Mouse (Mus musculus): ENCODE results near the gene St5. TPM values are rescaled to one million over a fixed set of nuclear protein-coding genes. Genes with fewer than 3 reads are reported as not detected.

The St5 gene
- total and polyA plus RNA-seq, 3 experiments = 2.6 to 3.4 TPM; not detected in 1

DNA sequence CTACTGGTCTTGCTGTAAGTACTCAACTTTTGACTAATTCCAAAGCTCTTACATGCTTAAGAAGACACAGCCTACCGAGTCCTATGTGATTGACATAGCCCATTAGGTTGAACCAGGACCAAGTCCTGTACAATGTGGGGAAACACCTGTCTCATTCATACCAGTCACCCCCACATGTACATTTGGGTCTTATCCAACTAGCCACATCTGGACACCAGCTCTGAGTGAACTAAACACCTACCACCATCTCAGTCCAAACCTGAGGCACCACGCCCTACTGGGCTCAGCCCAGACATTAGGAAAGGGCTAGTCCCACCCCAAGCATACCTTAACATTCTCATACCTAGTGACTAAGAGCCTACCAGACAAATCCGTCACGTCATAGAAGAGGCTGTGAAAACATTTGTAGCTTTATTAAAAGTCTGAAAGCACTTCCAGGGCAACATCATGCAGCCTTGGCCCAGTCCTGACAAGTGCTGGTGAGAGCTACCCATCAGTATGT lies 135.0 kb downstream of the St5 start:
- DNase-seq (ENCODE audit: low read depth, low spot score) = no peak
- Histone ChIP-seq H3K9ac (ENCODE audit: control insufficient read depth, low read depth, low read length, poor library complexity, severe bottlenecking) (no peak overlapping the region), H3K4me3 (ENCODE audit: control insufficient read depth in 1 of 2, insufficient read depth in 1 of 2, low read depth in 2 of 2, low read length in 2 of 2) (no peak overlapping the region), H3K4me1 (ENCODE audit: control insufficient read depth in 1 of 2, insufficient read depth in 2 of 2, low read length in 2 of 2) (no peaks in the 10 kb centered on the region), H3K9me3 (replicated peaks; ENCODE audit: insufficient read depth, low read length) (no peaks in the 10 kb centered on the region), H3K36me3 (ENCODE audit: control insufficient read depth in 1 of 2, insufficient read depth in 2 of 2, low read length in 2 of 2) (no peaks in the 10 kb centered on the region), H3K27ac (ENCODE audit: control insufficient read depth, low read depth, low read length) (no peak overlapping the region), H3K79me2 (ENCODE audit: control insufficient read depth, insufficient read depth, low read length, poor library complexity) (no peaks in the 10 kb centered on the region), H3K27me3 (ENCODE audit: control insufficient read depth in 1 of 2, insufficient read depth in 2 of 2, low read length in 2 of 2) (no peaks in the 10 kb centered on the region)
- TF ChIP-seq TCF12 (IDR thresholded peaks at IDR 0.05; ENCODE audit: low read depth, low read length) = no peak
- TF ChIP-seq MXI1 (IDR thresholded peaks at IDR 0.05; ENCODE audit: low read depth, low read length) = no peak
- TF ChIP-seq ELF1 (IDR thresholded peaks at IDR 0.05; ENCODE audit: low read depth, low read length) = no peak
- TF ChIP-seq MEF2A (IDR thresholded peaks at IDR 0.05; ENCODE audit: extremely low read depth, insufficient replicate concordance, low read depth, low read length, poor library complexity, severe bottlenecking) = no peak
- no peak for TF ChIP-seq POLR2A (IDR thresholded peaks at IDR 0.05; ENCODE audit: control insufficient read depth in 1 of 2, insufficient read depth in 1 of 2, low read depth in 1 of 2, low read length in 2 of 2, poor library complexity in 1 of 2)
- no peak for TF ChIP-seq ZMIZ1 (IDR thresholded peaks at IDR 0.05; ENCODE audit: low read depth, low read length)
- no peak for TF ChIP-seq CHD2 (IDR thresholded peaks at IDR 0.05; ENCODE audit: low read length)
- no peak for TF ChIP-seq ZNF384 (IDR thresholded peaks at IDR 0.05; ENCODE audit: low read depth, low read length)

DNA sequence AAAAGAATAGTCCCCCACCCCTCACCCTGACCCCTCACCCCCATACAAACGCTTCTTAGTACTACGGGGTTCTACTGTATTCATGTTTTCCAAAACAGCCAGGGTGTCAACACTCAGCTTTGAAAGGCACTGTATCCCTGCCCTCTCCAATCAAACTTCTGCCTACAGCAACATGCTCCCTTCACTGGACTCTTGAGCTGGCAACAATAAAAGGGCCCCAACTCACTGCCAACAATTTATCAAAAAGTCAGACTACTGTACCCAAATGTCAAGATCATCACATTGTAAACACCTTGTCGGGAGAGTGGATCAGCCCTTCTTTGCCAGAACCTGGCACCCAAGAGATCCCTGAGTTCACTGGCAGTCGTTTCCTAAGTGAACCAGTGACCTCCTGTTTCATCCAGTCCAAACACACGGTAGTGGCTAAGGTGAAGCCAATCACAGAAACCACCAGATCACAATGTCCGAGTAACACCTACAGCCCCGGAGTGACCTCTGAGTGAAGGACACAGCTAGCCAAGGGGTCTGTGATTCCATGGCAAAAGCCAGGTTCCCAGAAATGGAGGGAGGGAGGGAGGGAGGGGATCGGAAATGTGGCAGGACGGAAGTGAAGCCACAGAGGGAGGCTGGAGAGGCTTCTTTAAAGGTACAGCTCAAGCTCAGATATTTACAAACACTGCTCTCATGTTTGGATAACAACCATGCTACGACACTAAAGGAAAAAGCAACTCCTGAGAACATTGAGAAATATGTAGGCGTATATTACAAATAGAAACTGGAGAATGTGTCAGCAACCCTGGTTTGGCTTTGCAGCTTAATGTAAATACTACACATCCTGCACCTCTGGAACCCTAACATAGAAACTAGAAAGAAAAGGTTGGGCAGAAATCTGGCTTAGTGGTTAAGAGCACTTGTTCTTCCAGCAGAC lies 136.3 kb downstream of the St5 start:
- H3K27me3 ChIP-seq (ENCODE audit: control insufficient read depth in 1 of 2, insufficient read depth in 2 of 2, low read length in 2 of 2) = no peaks in the 10 kb centered on the region
- no peaks in the 10 kb centered on the region for H3K36me3 ChIP-seq (ENCODE audit: control insufficient read depth in 1 of 2, insufficient read depth in 2 of 2, low read length in 2 of 2)
- H3K79me2 ChIP-seq (ENCODE audit: control insufficient read depth, insufficient read depth, low read length, poor library complexity) = no peaks in the 10 kb centered on the region
- DNase-seq (ENCODE audit: low read depth, low spot score) = no peak
- H3K4me3 ChIP-seq (ENCODE audit: control insufficient read depth in 1 of 2, insufficient read depth in 1 of 2, low read depth in 2 of 2, low read length in 2 of 2) = no peak overlapping the region
- no peaks in the 10 kb centered on the region for H3K9me3 ChIP-seq (replicated peaks; ENCODE audit: insufficient read depth, low read length)
- H3K4me1 ChIP-seq (ENCODE audit: control insufficient read depth in 1 of 2, insufficient read depth in 2 of 2, low read length in 2 of 2) = no peaks in the 10 kb centered on the region
- H3K27ac ChIP-seq (ENCODE audit: control insufficient read depth, low read depth, low read length) = no peak overlapping the region
- no peak for TF ChIP-seq SMC3 (IDR thresholded peaks at IDR 0.05; ENCODE audit: low read depth, low read length)
- no peak for TF ChIP-seq CHD2 (IDR thresholded peaks at IDR 0.05; ENCODE audit: low read length)
- TF ChIP-seq ZNF384 (IDR thresholded peaks at IDR 0.05; ENCODE audit: low read depth, low read length) = no peak
- TF ChIP-seq POLR2A (IDR thresholded peaks at IDR 0.05; ENCODE audit: control insufficient read depth in 1 of 2, insufficient read depth in 1 of 2, low read depth in 1 of 2, low read length in 2 of 2, poor library complexity in 1 of 2) = no peak
- no peak for TF ChIP-seq GABPA (IDR thresholded peaks at IDR 0.05; ENCODE audit: low read depth, low read length)
- no peak for TF ChIP-seq ELF1 (IDR thresholded peaks at IDR 0.05; ENCODE audit: low read depth, low read length)
- TF ChIP-seq UBTF (IDR thresholded peaks at IDR 0.05; ENCODE audit: borderline replicate concordance, insufficient read depth, low read depth, low read length) = no peak
- no peak for TF ChIP-seq USF1 (IDR thresholded peaks at IDR 0.05; ENCODE audit: low read depth, low read length)
- no peak for TF ChIP-seq KAT2A (conservative IDR thresholded peaks at IDR 0.05; ENCODE audit: low read depth, low read length)
- TF ChIP-seq HCFC1 (IDR thresholded peaks at IDR 0.05; ENCODE audit: low read depth, low read length) = no peak
- TF ChIP-seq MAZ (IDR thresholded peaks at IDR 0.05; ENCODE audit: low read depth, low read length) = no peak
- no peak for TF ChIP-seq CTCF (IDR thresholded peaks at IDR 0.05 in 2 of 3, conservative IDR thresholded peaks at IDR 0.05 in 1 of 3; ENCODE audit: control insufficient read depth in 1 of 3, insufficient read depth in 1 of 3, low read depth in 2 of 3, low read length in 3 of 3, poor library complexity in 1 of 3, severe bottlenecking in 1 of 3)
- no peak for TF ChIP-seq POLR2AphosphoS5 (IDR thresholded peaks at IDR 0.05; ENCODE audit: borderline replicate concordance, low read depth, low read length)
- TF ChIP-seq TAL1 (IDR thresholded peaks at IDR 0.05; ENCODE audit: low read length) = no peak
- no peak for TF ChIP-seq USF2 (IDR thresholded peaks at IDR 0.05; ENCODE audit: borderline replicate concordance in 1 of 2, insufficient read depth in 1 of 2, low read depth in 1 of 2, low read length in 2 of 2)
- no peak for TF ChIP-seq E2F4 (IDR thresholded peaks at IDR 0.05; ENCODE audit: borderline replicate concordance, low read depth, low read length)
- TF ChIP-seq CHD1 (IDR thresholded peaks at IDR 0.05; ENCODE audit: low read depth, low read length) = no peak
- TF ChIP-seq MAX (IDR thresholded peaks at IDR 0.05; ENCODE audit: low read length) = no peak
- no peak for TF ChIP-seq MAFK (IDR thresholded peaks at IDR 0.05; ENCODE audit: borderline replicate concordance, low read depth, low read length)
- no peak overlapping the region for H3K9ac ChIP-seq (ENCODE audit: control insufficient read depth, low read depth, low read length, poor library complexity, severe bottlenecking)
